Mouse (Mus musculus): ENCODE measurements around the gene Tmem184b.

Tmem184b gene

DNA sequence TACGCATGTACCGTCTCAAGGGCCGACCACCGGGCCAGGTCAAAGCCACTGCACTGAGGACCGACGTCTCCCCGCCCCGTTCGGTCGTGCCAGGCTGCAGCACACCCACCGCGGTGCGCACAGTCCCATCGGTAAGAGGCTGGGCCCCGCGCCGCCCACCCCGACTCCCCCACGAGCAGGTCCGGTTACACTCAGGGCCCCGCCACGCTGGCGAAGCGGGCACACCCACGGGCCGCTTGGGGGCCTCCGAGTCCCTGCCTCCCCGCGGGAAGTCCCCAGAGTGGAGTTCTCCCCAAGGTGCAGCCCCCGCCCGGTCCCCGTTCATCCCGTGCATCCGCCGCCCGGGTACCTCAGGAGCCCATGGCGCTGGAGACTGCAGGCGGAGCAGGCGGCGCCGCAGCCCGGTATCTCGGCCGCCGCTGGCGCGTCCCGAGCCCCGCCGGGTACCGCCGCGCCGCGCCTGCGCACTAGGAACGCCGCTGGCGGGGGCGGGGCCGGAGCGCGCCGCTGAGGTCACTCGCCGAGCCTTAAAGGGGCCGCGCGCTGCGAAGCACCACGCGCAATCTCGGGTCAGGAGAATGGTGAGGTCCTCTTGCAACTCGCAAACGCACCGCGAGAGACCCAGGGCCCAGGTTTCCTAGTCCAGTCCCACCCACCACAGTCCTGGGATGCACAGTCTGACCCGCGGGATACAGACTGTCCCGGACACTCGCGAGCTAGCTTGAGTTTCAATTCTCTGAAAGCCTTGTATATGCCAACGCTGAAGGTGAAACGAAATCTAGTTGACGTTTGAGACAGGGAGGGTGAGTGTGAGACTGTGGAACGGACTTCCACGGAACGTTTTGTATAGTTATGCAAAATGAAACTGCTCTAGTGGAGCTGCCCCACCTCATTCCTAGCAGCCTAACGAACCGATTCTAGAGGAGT, at the start of gene Tmem184b:
Gene Tmem184b, minus strand, starts transcription at position 734 of the 927 bp plus-strand sequence.
- DNase-seq = peak; percentile 92

DNA sequence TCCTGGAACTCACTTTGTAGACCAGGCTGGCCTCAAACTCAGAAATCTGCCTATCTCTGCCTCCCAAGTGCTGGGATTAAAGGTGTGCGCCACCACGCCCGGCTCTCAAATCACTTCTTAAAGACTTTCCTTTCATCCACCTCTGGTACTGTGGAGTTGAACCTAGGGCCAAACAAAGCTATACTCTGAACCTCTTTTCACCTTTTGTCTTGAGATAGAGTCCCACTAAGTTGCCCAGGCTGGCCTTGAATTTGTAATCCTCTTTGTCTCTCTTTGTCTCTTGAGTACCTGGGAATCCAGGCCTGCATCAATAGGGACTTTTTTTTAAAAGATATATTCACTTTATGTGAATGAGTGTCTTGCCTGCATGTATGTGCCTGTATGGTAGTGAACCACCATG, 44.7 kb upstream of the Tmem184b start:
- DNase-seq = no peak

DNA sequence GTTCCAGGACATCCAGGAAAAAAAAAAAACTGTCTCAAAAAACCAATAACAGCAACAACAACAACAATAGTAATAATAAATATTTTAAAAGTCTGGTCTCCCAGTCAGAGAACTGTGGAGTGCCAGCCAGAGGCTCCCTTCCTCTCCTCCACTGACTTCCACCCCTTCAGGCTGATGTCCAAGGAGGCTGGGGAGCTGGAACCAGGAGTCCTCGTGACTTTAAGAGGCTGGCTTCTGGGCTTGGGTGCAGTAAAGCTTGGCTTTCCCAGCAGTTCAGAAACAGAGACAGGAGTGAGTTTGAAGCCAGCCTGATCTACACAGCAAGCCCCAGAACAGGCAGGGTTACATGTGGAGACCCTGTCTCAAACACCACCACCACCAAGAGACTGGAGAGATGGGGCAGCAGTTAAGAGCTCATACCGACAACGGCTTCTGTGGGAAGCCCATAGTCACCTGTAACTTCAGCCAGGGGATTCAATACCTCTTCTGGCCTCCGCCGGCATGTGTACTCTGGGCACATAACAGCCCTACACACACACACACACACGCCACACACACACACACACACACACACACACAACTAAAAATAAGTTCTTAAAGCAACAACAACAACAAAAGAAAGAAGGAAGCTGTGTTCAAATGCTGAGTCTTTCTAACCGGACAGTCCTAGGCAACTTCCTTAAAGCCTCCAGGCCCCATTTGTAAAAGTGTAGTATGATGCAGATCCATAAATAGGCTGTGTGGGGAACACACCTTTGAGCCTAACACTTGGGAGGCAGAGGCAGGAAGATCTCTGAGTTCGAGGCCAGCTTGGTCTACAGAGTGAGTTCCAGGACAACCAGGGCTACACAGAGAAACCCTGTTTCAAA, 42.7 kb upstream of the Tmem184b start:
- no peak for DNase-seq

DNA sequence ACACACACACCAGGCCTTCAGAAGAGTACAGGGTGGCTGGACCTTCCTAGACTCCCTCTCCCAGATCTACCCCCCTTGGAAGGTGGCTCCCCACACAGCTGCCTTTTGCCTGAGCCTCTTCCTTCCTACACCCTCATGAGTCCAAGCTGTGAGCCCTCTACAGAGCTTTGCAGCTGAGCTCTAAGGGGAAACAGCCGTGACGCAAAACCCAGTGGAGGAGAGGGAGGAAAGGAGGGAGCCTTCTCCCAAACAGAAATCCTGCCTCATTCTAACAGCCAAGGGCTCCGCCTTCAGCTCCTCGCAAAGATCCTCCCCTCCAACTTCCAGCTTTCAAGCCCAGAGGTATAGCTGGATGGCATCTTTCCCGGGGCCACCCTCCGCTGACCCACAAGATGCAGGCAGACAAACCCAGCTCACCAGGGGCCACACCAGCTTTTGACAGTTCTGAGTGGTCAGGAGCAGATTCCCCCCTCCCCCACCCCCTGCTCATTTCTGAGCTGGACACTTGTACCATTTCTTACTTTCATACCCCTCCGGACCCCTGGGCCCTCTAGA, 40.6 kb upstream of the Tmem184b start:
- DNase-seq = no peak

DNA sequence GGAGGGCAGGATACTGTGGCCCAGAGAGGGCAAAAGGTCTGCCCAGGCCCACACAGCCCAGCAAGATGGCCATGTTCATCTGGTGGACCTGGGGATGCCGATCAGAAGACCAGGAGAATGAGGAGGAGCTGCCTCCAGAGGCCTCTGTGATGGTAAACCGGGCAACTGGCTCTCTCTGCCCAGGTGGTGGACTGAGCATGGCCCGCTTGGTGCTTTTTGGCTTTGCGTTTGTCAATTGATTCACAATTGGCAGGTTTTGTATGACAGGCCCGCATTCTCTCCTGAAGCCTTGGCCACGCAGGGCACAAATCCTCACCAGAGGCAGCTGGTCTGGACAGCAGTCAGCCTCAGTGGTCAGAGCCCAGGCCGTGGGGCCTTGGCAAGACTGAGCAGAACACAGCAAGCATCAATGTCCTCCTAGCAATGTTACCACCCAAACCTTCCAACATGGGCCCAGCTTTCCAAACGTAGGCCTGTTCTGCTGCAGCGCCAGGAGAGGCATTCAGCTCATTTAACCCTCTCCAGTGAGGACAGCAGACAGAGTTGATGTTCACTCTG, 39.7 kb upstream of the Tmem184b start:
- DNase-seq = no peak

DNA sequence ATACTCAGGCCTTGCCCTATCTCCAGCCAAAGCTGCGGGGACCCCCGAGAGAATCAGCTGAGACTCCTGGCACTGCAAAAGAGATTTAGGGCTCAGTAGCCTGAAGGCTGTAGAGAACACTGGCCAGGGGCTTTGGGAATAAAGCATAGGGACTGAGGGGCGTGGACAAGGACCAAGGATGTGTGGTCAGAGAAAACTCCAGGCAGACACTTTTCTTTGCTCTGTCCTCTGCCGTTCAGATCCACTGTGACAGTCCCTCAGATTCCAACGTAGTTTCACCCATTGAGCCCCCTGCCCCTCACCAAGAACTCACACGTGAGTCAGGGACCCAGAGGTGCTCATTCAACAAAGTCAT, 38.9 kb upstream of the Tmem184b start:
- DNase-seq = no peak

DNA sequence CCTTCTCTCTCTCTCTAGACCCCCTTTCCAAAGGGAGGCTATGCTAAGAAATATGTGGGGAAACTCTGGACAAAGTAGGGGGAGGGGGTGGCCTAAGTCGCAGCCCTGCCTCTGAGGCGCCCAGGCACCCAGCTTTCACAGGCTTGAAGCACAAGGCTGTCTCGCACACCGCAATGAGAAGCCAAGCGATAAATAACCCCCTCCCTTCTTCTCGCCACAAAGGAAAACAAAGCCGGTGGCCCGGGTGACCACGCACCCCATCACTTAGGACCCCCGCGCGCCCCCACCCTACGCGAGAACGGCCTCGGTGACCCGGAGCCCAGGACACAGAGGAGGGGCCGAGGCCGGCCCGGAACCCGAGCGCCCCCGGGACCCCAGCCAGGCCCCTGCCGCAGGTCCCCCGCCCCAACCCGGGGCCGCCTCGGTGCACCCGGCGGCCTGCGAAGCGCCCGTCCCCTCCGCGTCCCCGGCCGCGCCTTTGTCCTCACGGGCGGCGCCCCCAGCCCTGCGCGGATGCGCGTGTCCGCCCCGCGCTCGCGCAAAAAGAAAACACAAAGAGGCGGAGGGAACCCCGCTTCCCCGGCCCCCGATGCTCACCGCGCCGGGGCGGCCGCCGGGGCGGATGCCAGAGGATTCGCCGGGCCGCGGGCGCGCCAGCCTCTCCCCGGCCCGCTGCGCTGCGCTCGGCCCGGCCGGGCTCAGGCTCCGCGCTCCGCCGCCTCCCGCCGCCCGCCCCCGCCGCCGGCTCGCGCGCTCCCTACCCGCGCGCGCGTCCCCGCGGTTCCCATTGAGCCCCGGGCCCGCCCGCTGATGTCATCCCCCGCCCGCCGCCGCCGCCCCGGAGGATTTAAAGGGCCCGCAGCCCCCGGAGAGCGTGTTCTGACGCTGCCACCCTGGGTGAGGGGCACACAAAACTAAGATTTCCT, 38.2 kb upstream of the Tmem184b start:
- peak; percentile 92 for DNase-seq

DNA sequence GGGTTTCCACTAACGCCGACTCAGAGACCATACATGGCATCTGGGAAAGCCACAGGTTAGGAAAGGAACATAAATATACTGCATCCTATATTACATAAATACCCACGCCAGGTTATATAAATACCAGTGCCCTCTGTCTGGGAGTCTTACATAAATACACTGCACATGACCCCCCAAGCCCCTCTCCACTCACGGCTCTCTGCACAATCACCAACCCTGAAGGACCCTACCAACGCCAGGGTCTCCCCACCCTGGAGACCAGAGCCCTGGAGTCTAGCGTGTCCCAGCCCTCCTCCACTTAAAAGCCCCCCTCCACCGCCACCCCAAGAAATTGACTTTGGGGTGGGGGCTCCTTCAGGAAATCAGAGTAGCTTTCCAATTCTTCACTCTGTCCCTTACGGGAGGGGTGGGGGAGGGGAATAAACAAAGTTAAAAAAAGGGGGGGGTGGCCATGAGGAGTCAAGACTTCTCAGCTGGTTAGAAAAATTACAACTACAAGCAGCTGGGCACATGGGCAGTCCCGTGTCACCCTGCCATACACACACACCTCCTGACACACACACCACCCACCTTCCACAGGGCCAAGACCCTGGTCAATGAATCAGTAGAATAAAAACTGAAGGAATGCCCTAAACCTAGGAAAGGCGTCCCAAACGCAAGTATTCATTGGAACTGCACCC, 37.4 kb upstream of the Tmem184b start:
- peak; percentile 29 for DNase-seq

DNA sequence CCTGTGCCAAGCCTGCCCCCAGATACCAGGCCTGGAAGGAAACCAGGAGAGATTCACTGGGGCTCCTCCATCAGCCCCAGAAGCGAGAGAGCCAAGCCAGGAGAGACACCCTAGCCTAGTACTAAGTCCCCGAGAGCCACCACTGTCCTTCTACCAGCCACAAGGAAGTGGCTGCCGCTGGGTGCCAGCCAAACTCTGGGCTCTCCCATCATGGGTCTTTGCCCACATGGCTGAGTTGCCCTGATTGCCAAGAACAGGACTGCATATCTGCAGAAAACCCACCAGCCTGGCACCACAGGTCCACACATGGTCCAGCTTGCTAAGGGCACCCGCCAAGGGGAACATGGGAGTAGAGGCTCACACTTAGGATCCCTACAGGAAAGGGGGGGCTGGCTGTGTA, 36.9 kb upstream of the Tmem184b start:
- peak; percentile 67 for DNase-seq

DNA sequence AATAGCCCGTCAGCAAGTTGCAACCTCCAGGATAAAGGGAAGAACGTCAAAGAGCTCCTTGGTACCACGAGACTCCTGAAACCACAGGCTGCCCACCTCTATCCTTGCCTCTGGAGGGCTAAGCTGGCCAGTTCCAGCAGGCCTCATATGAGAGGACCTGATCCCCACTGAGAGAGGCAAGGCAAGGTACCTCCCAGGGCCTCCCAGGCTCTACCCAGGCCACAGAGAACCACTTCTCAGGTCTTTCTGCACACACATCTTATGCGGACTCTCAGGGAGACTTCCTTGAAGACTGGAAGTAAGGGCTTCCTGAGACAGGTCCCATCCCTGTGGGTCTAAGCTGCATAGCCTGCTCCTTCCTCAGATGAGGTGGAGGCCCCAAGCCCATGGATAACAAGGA, 36.0 kb upstream of the Tmem184b start:
- no peak for DNase-seq

DNA sequence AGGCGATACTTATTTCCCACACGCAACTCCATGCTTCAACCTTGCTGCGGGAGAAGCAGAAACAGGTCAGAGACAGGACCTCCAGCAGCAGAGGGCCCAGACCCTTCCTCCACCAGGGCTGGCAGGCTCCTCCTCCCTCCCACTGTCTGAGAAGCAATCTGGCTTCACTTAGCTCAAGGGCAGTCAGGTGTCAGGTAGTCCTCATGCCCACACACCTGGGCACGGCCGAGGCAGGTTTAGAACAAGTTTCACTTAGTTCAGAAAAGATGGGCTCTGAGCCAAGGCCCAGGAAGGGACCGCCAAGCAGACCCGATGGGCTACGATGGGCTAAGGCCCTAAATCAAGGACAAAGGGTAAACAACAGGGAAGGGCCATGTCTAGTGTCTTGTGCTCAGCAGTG, 35.4 kb upstream of the Tmem184b start:
- DNase-seq = no peak

DNA sequence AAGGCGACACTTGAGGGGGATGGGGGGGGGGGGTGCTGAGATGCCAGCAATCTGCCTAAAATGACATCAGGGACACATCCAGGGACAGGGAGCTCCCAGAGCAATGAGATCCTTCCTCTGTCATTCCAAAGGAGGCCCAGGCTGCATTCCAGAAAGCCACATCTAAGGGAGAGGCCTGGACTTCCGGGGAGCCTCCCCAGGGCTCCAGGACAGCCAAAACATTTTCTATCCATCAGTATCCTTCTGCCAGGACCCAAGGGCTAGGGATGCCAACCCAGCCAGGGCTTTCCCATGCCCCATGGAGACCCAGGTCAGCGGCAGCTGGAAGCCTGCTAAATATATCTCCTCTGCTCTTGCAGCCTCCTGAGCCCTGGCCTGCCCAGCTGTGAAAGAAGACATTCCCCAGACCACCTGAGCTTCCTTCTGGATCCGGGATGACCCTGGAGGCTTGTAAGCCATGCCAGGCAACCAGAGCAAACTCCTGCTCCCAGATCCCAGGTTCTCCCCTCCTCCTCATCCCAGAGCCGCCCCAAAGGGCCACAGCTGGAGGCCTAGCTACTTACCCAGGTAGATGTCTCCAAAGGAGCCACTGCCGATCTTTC, 34.9 kb upstream of the Tmem184b start:
- DNase-seq = peak; percentile 53

DNA sequence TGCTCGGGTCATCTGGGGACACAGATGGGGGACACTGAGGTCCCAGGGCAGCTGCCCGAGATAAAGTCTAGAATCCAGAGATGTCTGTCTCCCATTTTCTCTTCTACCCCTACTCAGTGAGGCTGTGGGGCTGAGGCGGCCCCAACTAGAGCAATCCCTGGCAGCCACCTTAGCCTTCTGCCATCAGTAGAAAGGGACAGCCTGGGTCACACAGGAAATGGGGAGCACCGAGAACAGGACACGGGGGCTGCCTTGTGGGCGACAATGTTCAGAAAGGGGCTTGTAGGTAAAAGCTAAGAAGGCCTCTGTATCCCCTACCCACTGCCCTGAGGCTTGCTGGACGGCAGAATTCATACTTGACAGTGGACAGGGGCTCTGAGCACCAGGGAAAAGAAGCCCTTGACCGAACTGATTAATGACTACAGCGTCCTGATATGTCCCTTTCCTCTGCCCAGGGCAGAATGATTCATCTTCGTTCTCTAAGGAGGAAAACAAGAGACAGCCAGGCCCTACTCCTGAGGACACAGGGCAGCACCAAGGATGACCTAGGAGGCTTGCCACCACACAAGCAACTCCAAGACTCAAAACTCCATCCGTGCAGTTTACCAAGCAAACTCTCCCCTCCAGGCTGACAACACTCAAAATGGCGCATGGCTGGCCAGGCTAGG, 34.3 kb upstream of the Tmem184b start:
- no peak for DNase-seq

DNA sequence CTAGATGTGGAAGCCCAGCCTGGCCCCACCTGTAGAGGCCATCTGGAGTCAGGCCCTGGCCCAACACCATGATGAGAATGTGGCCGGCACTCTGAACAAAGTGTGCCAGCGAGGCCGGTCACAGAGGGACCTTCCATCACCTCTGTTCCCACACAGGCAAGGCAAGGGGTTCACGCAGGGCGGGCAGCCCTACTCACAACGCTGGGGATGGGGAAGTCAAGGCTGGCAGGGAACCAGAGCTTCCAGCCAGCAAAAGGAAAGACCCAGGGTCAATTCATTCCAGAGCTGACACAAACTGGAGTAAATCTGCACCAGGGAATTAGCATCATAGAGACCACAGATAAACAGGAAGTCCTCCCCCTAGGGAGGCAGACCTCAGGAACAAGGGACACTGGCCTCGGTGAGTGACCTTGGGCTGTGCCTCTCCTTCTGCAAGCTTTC, 33.1 kb upstream of the Tmem184b start:
- DNase-seq = peak; percentile 63

DNA sequence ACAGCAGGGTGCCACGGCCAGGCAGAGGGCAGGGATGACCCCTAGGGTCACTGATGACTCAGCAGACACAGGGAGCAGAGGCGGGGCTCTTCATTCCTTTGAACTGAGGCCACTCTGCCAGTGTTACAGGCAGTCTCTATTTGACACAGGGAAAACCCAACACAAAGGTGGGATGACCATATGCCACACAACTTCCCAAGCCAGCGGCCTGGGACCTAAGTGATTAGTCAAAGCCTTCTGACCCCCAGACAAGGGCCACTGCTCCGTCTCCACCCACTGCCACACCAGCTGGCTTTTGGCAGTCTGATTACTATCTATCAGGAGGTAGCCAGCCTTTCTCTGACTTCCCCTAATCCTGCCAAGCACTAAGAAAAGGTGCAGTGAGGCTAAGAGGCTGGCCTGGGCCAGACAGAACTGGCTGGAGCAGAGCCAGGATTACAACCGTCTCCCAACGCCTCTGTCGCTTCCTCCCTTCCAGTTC, 31.9 kb upstream of the Tmem184b start:
- DNase-seq = peak; percentile 78

DNA sequence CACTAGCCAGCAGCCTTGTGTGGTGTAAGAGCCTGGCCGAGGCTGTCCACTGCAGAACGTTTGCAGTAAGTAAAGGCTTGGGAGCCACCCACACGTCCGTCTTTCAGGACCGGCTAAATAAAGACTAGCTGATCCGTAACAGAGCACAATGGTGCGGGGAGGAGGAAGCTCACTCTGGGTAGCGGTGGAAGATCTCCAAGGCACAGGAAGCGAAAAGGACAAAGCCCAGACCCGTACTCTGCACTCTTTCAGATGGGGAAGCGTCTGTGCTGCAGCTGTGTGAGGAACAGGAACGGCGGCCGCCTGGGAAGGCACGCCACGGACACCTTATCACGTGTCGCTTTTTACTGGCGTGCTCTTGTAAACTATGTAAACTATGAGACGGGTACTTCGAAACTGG, 29.5 kb upstream of the Tmem184b start:
- DNase-seq = peak; percentile 62

DNA sequence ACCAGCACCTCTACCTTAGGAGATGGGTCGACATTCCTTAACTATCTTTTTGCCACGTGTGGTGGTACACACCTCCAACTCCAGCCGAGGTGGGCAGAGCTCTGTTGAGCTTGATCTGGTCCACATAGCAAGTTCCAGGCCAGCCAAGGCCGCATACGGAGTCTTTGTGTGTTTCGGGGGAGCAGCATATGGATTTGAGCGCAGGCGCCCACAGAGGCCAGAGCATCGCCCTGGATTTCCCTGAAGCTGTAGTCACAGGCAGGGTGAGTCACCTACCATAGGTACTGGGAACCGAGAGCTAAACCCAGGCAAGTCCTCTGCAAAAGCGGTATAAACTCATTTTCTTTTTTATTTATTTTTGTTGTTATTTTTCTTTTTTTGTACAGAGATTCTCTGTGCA, 29.0 kb upstream of the Tmem184b start:
- no peak for DNase-seq

DNA sequence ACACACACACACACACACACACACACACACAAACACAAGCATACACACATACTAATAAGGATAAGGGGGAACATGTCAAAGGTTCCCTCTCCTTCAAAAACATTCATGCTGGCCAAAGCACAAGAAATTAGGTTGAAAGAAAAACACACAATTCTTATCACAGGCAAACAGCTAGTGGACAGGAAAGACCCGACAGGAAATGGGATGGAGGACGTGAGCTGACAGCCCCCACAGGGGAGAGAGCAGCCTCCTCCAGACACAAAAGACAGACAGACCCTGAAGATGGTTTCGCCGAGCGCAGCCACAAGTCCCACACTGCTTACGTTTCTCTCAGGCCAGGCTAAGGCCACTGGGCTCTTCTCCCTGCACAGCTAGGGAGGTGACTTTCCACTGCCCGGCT, 28.6 kb upstream of the Tmem184b start:
- DNase-seq = no peak

DNA sequence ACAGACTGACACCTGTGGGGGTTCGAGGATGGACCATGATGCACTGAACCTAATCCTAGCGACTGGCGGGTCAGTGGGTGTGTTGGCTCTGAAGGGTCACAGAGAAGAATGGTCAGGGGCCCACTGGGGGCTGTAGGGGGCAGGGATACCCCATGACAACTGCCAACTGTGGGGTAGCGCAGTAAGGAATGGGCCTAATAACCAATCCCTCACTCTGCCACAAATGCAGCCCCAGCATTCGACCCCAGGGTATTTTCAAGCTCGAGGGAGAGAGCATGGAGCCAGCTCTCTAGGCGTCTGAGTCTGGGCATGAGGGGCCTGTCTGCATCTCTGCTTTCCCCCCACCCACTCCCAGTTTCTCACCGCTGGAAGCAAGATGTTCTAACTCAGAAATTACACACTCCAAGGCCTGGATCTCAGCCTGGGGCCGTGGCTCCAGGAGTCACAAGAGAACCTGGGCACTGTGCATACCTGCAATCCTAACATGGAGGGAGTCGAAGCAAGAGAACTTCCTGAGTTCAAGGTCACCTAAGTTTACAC, 27.2 kb upstream of the Tmem184b start:
- DNase-seq = no peak

DNA sequence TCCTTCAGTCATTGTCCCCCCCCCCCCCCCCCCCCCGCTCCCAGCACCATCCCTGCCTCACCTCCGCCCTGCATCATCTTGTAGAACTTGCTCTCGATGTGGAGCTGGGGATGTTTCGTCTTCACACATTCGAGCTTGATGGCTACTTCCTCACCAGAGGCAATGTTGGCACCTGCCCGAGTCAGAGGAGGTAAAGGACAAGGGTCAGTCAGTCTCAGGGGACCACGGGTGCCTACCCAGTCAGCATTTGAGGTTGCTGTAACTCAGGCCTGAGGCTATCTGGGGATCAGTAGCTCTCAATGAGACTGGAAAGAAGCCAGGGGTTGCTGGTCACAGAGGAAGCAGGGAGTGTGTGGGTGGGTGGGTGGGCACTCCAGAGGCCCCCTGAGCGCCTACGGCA, 26.6 kb upstream of the Tmem184b start:
- DNase-seq = no peak
